Mouse (Mus musculus) limb, embryonic 14.5 days (tissue): ENCODE measurements around the gene Nudt17. TPM values are rescaled to one million over a fixed set of nuclear protein-coding genes. Genes with fewer than 3 reads are reported as not detected.

Experiments
- ATAC-seq: fragments of 200-750 bp; cut with Nextera tagmentation; 2 replicates; pipeline ENCODE4 v1.8.0; 2017; ENCODE audit warnings: low read depth, moderate number of reproducible peaks, moderate TSS enrichment; ENCODE audit not compliant: low FRiP score
- DNase-seq: peaks from one replicate; pipeline ENCODE4 v3.0.0-alpha.2; 2015; ENCODE audit warnings: low spot score
- H3K27ac ChIP-seq: fragments of 300-500 bp; sonication (generic); replicated peaks from 2 replicates; pipeline ENCODE4 v1.5.1; 2014; ENCODE audit warnings: low read depth, mild to moderate bottlenecking, low read length, moderate library complexity, mixed read lengths
- H3K27me3 ChIP-seq: fragments of 300-500 bp; sonication (generic); 2 replicates; pipeline ENCODE4 v1.6.1; 2014; ENCODE audit warnings: low read length, mixed read lengths; ENCODE audit not compliant: control insufficient read depth, insufficient read depth
- H3K36me3 ChIP-seq: fragments of 300-500 bp; sonication (generic); 2 replicates; pipeline ENCODE4 v1.6.1; 2014; ENCODE audit warnings: mild to moderate bottlenecking, low read length, moderate library complexity, mixed read lengths; ENCODE audit not compliant: control insufficient read depth, insufficient read depth
- H3K4me1 ChIP-seq: fragments of 300-500 bp; sonication (generic); 2 replicates; pipeline ENCODE4 v1.6.1; 2014; ENCODE audit warnings: antibody characterized with exemption, low read length, mixed read lengths; ENCODE audit not compliant: control insufficient read depth, insufficient read depth
- H3K4me2 ChIP-seq: fragments of 300-500 bp; sonication (generic); replicated peaks from 2 replicates; pipeline ENCODE4 v1.6.1; 2014; ENCODE audit warnings: low read depth, mild to moderate bottlenecking, low read length, moderate library complexity; ENCODE audit not compliant: severe bottlenecking
- H3K4me3 ChIP-seq: fragments of 300-500 bp; sonication (generic); replicated peaks from 2 replicates; pipeline ENCODE4 v1.5.1; 2014; ENCODE audit warnings: low read length
- H3K9ac ChIP-seq: fragments of 300-500 bp; sonication (generic); 2 replicates; pipeline ENCODE4 v1.6.1; 2014; ENCODE audit warnings: mild to moderate bottlenecking, low read depth, low read length, moderate library complexity; ENCODE audit not compliant: severe bottlenecking
- H3K9me3 ChIP-seq: fragments of 300-500 bp; sonication (generic); 2 replicates; pipeline ENCODE4 v1.6.1; 2016; ENCODE audit warnings: low read length; ENCODE audit not compliant: control insufficient read depth
- POLR2A ChIP-seq: fragments of 200-500 bp; IDR thresholded peaks from 2 replicates; pipeline ENCODE4 v1.8.0; 2012; ENCODE audit warnings: inconsistent platforms, mild to moderate bottlenecking, moderate library complexity, borderline replicate concordance; ENCODE audit not compliant: insufficient read depth, insufficient read length; ENCODE audit errors: extremely low read depth
- WGBS: fragments of 180-500 bp; shearing (Covaris S2); extraction: QIAGEN DNeasy Blood & Tissue Kit; methylation state at CpG from one replicate; pipeline ENCODE4 v1.1.7; 2014; 5-methylcytosine and 5-hydroxymethylcytosine counted together
- polyA plus RNA-seq, 2 experiments: library from polyadenylated mRNA; depleted of rRNA in 1 of 2; stranded (reverse) in 1 of 2; unstranded in 1 of 2; fragments of >200 nt; fragmentation: Nextera tagmentation in 1 of 2; extraction: Ambion mirVana in 1 of 2; gene quantifications; 2 replicates each; pipeline versions ENCODE4 v1.2.1 to v1.2.3; 2012 to 2014

Gene Nudt17
- polyA plus RNA-seq, 2 experiments, result 8.3 to 13.5 TPM

GRCm38 (mm10) chr3:96663432-96664239 lies 44.7 kb downstream of the Nudt17 start:
- Histone ChIP-seq H3K27ac (peak overlapping the region; percentile 86), H3K36me3 (no peaks in the 10 kb centered on the region), H3K27me3 (no peaks in the 10 kb centered on the region), H3K4me3 (peak overlapping the region; percentile 23), H3K9ac (peak overlapping the region; percentile 37; the same call in 1 of the 2 replicates), H3K9me3 (no peaks in the 10 kb centered on the region), H3K4me1 (peaks cover 16% of the 10 kb centered on the region), H3K4me2 (peak overlapping the region; percentile 52)
- peak; percentile 92 for ATAC-seq
- WGBS, result 5% methylated on average over 18 of the region's 18 CpGs
- peak; percentile 93 for DNase-seq
- no peak for TF ChIP-seq POLR2A

GRCm38 (mm10) chr3:96662731-96663316 lies 45.5 kb downstream of the Nudt17 start:
- H3K4me2 ChIP-seq, result peak overlapping the region; percentile 52
- no peak for DNase-seq
- ATAC-seq, result no peak
- H3K36me3 ChIP-seq, result no peaks in the 10 kb centered on the region
- H3K27me3 ChIP-seq, result no peaks in the 10 kb centered on the region
- no peak for TF ChIP-seq POLR2A
- no peaks in the 10 kb centered on the region for H3K9me3 ChIP-seq
- WGBS, result 45% methylated on average over 8 of the region's 8 CpGs
- peak overlapping the region; percentile 86 for H3K27ac ChIP-seq
- H3K4me3 ChIP-seq, result peak overlapping the region; percentile 23
- H3K9ac ChIP-seq, result peak overlapping the region; percentile 37; the same call in 1 of the 2 replicates
- H3K4me1 ChIP-seq, result peaks cover 16% of the 10 kb centered on the region

- TF ChIP-seq POLR2A, result no peak
- ATAC-seq, result no peak
- 84% methylated on average over 2 of the region's 2 CpGs for WGBS
These were observed 47.5 kb downstream of the Nudt17 start for GRCm38 (mm10) chr3:96660901-96661300.

More at GRCm38 (mm10) chr3:96660901-96661300, 47.5 kb downstream of the Nudt17 start:
- H3K27me3 ChIP-seq, result no peaks in the 10 kb centered on the region
- no peak overlapping the region for H3K4me3 ChIP-seq
- H3K9me3 ChIP-seq, result no peaks in the 10 kb centered on the region
- no peak overlapping the region for H3K27ac ChIP-seq
- H3K4me2 ChIP-seq, result no peak overlapping the region
- DNase-seq, result no peak
- peaks cover 16% of the 10 kb centered on the region for H3K4me1 ChIP-seq
- H3K9ac ChIP-seq, result no peak overlapping the region
- 0 out of 2 replicates have a peak, but pooled peaks cover 4% of the 10 kb centered on the region for H3K36me3 ChIP-seq

Other genes with a start within 250 kb of the Nudt17 start
- gene Hfe2, start 183.4 kb downstream of the Nudt17 start, polyA plus RNA-seq (2012; rRNA removed), result 21.4 and 26.7 TPM in 2 replicates
- gene Hfe2, start 183.4 kb downstream of the Nudt17 start, polyA plus RNA-seq (2014; fragmentation: Nextera tagmentation; extraction: Ambion mirVana), result 14.6 and 20.5 TPM in 2 replicates
- 211 and 272 TPM in 2 replicates for gene Txnip, start 150.6 kb downstream of the Nudt17 start, polyA plus RNA-seq (2012; rRNA removed)
- gene Txnip, start 150.6 kb downstream of the Nudt17 start, polyA plus RNA-seq (2014; fragmentation: Nextera tagmentation; extraction: Ambion mirVana), result 167 and 172 TPM in 2 replicates
- 0.19 TPM in 1 of 2 replicates, not detected in the other for gene Gm16253, start 131.6 kb downstream of the Nudt17 start, polyA plus RNA-seq (2012; rRNA removed)
- 0.37 and 1.3 TPM in 2 replicates for gene Gm16253, start 131.6 kb downstream of the Nudt17 start, polyA plus RNA-seq (2014; fragmentation: Nextera tagmentation; extraction: Ambion mirVana)
- 36.5 and 51.7 TPM in 2 replicates for gene Polr3gl, start 114.4 kb downstream of the Nudt17 start, polyA plus RNA-seq (2012; rRNA removed)
- gene Polr3gl, start 114.4 kb downstream of the Nudt17 start, polyA plus RNA-seq (2014; fragmentation: Nextera tagmentation; extraction: Ambion mirVana), result 11.9 and 15.3 TPM in 2 replicates
- gene Ankrd34a, start 111.9 kb downstream of the Nudt17 start, polyA plus RNA-seq (2012; rRNA removed), result 1.8 and 2.7 TPM in 2 replicates
- 2.7 TPM in 2 replicates for gene Ankrd34a, start 111.9 kb downstream of the Nudt17 start, polyA plus RNA-seq (2014; fragmentation: Nextera tagmentation; extraction: Ambion mirVana)
- 84.2 and 99.6 TPM in 2 replicates for gene Lix1l, start 107.4 kb downstream of the Nudt17 start, polyA plus RNA-seq (2012; rRNA removed)
- 8.9 and 10.4 TPM in 2 replicates for gene Lix1l, start 107.4 kb downstream of the Nudt17 start, polyA plus RNA-seq (2014; fragmentation: Nextera tagmentation; extraction: Ambion mirVana)
- gene Rbm8a, start 78.6 kb downstream of the Nudt17 start, polyA plus RNA-seq (2012; rRNA removed), result 44.6 and 66.1 TPM in 2 replicates
- 133 and 146 TPM in 2 replicates for gene Rbm8a, start 78.6 kb downstream of the Nudt17 start, polyA plus RNA-seq (2014; fragmentation: Nextera tagmentation; extraction: Ambion mirVana)
- gene Pex11b, start 73.2 kb downstream of the Nudt17 start, polyA plus RNA-seq (2012; rRNA removed), result 53.0 and 64.0 TPM in 2 replicates
- gene Pex11b, start 73.2 kb downstream of the Nudt17 start, polyA plus RNA-seq (2014; fragmentation: Nextera tagmentation; extraction: Ambion mirVana), result 62.2 and 65.8 TPM in 2 replicates
- 0.93 and 1.2 TPM in 2 replicates for gene Gm42957, start 73.1 kb downstream of the Nudt17 start, polyA plus RNA-seq (2012; rRNA removed)
- 0.28 and 0.29 TPM in 2 replicates for gene Gm42957, start 73.1 kb downstream of the Nudt17 start, polyA plus RNA-seq (2014; fragmentation: Nextera tagmentation; extraction: Ambion mirVana)
- 25.0 and 31.1 TPM in 2 replicates for gene Itga10, start 63.0 kb downstream of the Nudt17 start, polyA plus RNA-seq (2012; rRNA removed)
- 3.9 TPM in 2 replicates for gene Itga10, start 63.0 kb downstream of the Nudt17 start, polyA plus RNA-seq (2014; fragmentation: Nextera tagmentation; extraction: Ambion mirVana)
- gene Ankrd35, start 38.4 kb downstream of the Nudt17 start, polyA plus RNA-seq (2012; rRNA removed), result 1.9 and 3.7 TPM in 2 replicates
- 2.7 and 4.2 TPM in 2 replicates for gene Ankrd35, start 38.4 kb downstream of the Nudt17 start, polyA plus RNA-seq (2014; fragmentation: Nextera tagmentation; extraction: Ambion mirVana)
- gene Pias3, start 12.2 kb downstream of the Nudt17 start, polyA plus RNA-seq (2012; rRNA removed), result 100 and 112 TPM in 2 replicates
- gene Pias3, start 12.2 kb downstream of the Nudt17 start, polyA plus RNA-seq (2014; fragmentation: Nextera tagmentation; extraction: Ambion mirVana), result 52.2 and 53.4 TPM in 2 replicates
- gene Polr3c, start 19.1 kb upstream of the Nudt17 start, polyA plus RNA-seq (2012; rRNA removed), result 40.5 and 41.0 TPM in 2 replicates
- gene Polr3c, start 19.1 kb upstream of the Nudt17 start, polyA plus RNA-seq (2014; fragmentation: Nextera tagmentation; extraction: Ambion mirVana), result 23.3 and 26.3 TPM in 2 replicates
- 24.4 and 27.1 TPM in 2 replicates for gene Rnf115, start 19.1 kb upstream of the Nudt17 start, polyA plus RNA-seq (2012; rRNA removed)
- 46.1 and 46.4 TPM in 2 replicates for gene Rnf115, start 19.1 kb upstream of the Nudt17 start, polyA plus RNA-seq (2014; fragmentation: Nextera tagmentation; extraction: Ambion mirVana)
- 0.12 and 0.24 TPM in 2 replicates for gene Pdzk1, start 120.7 kb upstream of the Nudt17 start, polyA plus RNA-seq (2012; rRNA removed)
- gene Pdzk1, start 120.7 kb upstream of the Nudt17 start, polyA plus RNA-seq (2014; fragmentation: Nextera tagmentation; extraction: Ambion mirVana), result not detected in 2 replicates
- gene Cd160, start 120.8 kb upstream of the Nudt17 start, polyA plus RNA-seq (2012; rRNA removed), result 0.09 TPM in 1 of 2 replicates, not detected in the other
- gene Cd160, start 120.8 kb upstream of the Nudt17 start, polyA plus RNA-seq (2014; fragmentation: Nextera tagmentation; extraction: Ambion mirVana), result 0.15 and 0.23 TPM in 2 replicates
- 25.7 and 28.5 TPM in 2 replicates for gene Gja5, start 196.1 kb upstream of the Nudt17 start, polyA plus RNA-seq (2012; rRNA removed)
- gene Gja5, start 196.1 kb upstream of the Nudt17 start, polyA plus RNA-seq (2014; fragmentation: Nextera tagmentation; extraction: Ambion mirVana), result 8.5 and 10.3 TPM in 2 replicates
- 15.8 and 16.6 TPM in 2 replicates for gene Gpr89, start 196.8 kb upstream of the Nudt17 start, polyA plus RNA-seq (2012; rRNA removed)
- 40.2 and 43.5 TPM in 2 replicates for gene Gpr89, start 196.8 kb upstream of the Nudt17 start, polyA plus RNA-seq (2014; fragmentation: Nextera tagmentation; extraction: Ambion mirVana)
- 0.01 TPM in 1 of 2 replicates, not detected in the other for gene Gja8, start 217.5 kb upstream of the Nudt17 start, polyA plus RNA-seq (2012; rRNA removed)
- not detected in 2 replicates for gene Gja8, start 217.5 kb upstream of the Nudt17 start, polyA plus RNA-seq (2014; fragmentation: Nextera tagmentation; extraction: Ambion mirVana)